Comparison of ENCODE assay signal across 15 mouse cellular contexts in genomic region chr2:35933116-35933515, GRCm38 (mm10).
"Had no signal": no experiment of that assay in that cellular context is flagged by ENCODE, and none has a peak within 500 bp of the region (broad histone marks: within the 10 kb centered on the region; RNA-seq: fewer than 3 reads in every experiment).

No protein-coding gene starts in this region.

- H3K9ac ChIP-seq: neural tube, embryonic 13.5 days; neural tube, embryonic 15.5 days; stomach, embryonic 15.5 days had no signal

- H3K4me1 ChIP-seq: neural tube, embryonic 13.5 days; neural tube, embryonic 15.5 days; stomach, embryonic 15.5 days had no signal

- H3K27ac ChIP-seq: neural tube, embryonic 13.5 days; neural tube, embryonic 15.5 days; stomach, embryonic 15.5 days; stomach, postnatal 0 days had no signal

- H3K4me2 ChIP-seq: neural tube, embryonic 13.5 days; neural tube, embryonic 15.5 days; stomach, embryonic 15.5 days had no signal

- H3K36me3 ChIP-seq: neural tube, embryonic 13.5 days; neural tube, embryonic 15.5 days; stomach, embryonic 15.5 days had no signal

- H3K9me3 ChIP-seq: neural tube, embryonic 13.5 days; neural tube, embryonic 15.5 days; stomach, embryonic 15.5 days had no signal

- H3K27me3 ChIP-seq: neural tube, embryonic 13.5 days; neural tube, embryonic 15.5 days; stomach, embryonic 15.5 days had no signal

- DNase-seq: retina, postnatal 1 day; right cerebral cortex, adult 18-20 months; right cerebral cortex, postnatal 14 days; right cerebral cortex, postnatal 25 days; right cerebral cortex, postnatal 4 days; spleen, adult 18-20 months; thymus, adult 18-20 months; thymus, adult 2 months; thymus, postnatal 14 days; thymus, postnatal 36 days; thymus, postnatal 4 days had no signal

- H3K4me3 ChIP-seq: neural tube, embryonic 13.5 days; neural tube, embryonic 15.5 days; stomach, embryonic 15.5 days had no signal
